Mouse (Mus musculus) left cerebral cortex, postnatal 36 days (tissue): ENCODE data around the gene Ptprr. TPM values are rescaled to one million over a fixed set of nuclear protein-coding genes. Genes with fewer than 3 reads are reported as not detected.

Source experiments
- DNase-seq, 2 experiments: peaks; one replicate each; pipeline ENCODE4 v3.0.0; 2021 to 2022; ENCODE audit warnings: low spot score in 2 of 2, mixed read lengths in 1 of 2
- intact Hi-C: fragments of 180-260 bp; cut with DNase I; formaldehyde crosslinking; loops from one replicate; pipeline ENCODE4 v1.15.1; 2025
- total RNA-seq, 2 experiments: library from RNA; stranded (reverse); gene quantifications; 2 replicates each; pipeline ENCODE4 v1.2.3; 2021

Gene Ptprr
- total RNA-seq, 2 experiments from 2014 or later, result 18.1 to 21.4 TPM

GRCm38 (mm10) chr10:116253972-116254371 is 236.0 kb downstream of the Ptprr start:
- intact Hi-C loops, result no loop called here

GRCm38 (mm10) chr10:116259298-116259697 is 241.3 kb downstream of the Ptprr start:
- intact Hi-C loops, result no loop called here
- no peak for DNase-seq

More at GRCm38 (mm10) chr10:116253972-116254371, 236.0 kb downstream of the Ptprr start:
- DNase-seq, result no peak

GRCm38 (mm10) chr10:116260658-116261433 is 242.8 kb downstream of the Ptprr start:
- peak; percentile 40 to 58 for DNase-seq
- intact Hi-C loops, result no loop called here

GRCm38 (mm10) chr10:116261559-116261958 is 243.5 kb downstream of the Ptprr start:
- DNase-seq, result no peak
- intact Hi-C loops, result no loop called here

- DNase-seq, result no peak
- intact Hi-C loops, result no loop called here
These were observed 246.5 kb downstream of the Ptprr start for GRCm38 (mm10) chr10:116264521-116264920.

GRCm38 (mm10) chr10:116266561-116267433 is 248.8 kb downstream of the Ptprr start:
- intact Hi-C loops, result loop anchor here (5.0 kb wide), 1 partner anchor 54 kb away; no protein-coding TSS in a partner anchor
- DNase-seq, result peak; percentile 25 to 32

GRCm38 (mm10) chr10:116267434-116267822 is 249.4 kb downstream of the Ptprr start:
- DNase-seq, result no peak
- intact Hi-C loops, result loop anchor here (5.0 kb wide), 1 partner anchor 55 kb away; no protein-coding TSS in a partner anchor

GRCm38 (mm10) chr10:116268343-116268742 is 250.3 kb downstream of the Ptprr start:
- intact Hi-C loops, result loop anchor here (5.0 kb wide), 1 partner anchor 56 kb away; no protein-coding TSS in a partner anchor

GRCm38 (mm10) chr10:116270646-116271469 is 252.8 kb downstream of the Ptprr start:
- intact Hi-C loops, result no loop called here
- DNase-seq, result no peak

More at GRCm38 (mm10) chr10:116268343-116268742, 250.3 kb downstream of the Ptprr start:
- DNase-seq, result no peak

- intact Hi-C loops, result no loop called here
These were observed 253.5 kb downstream of the Ptprr start for GRCm38 (mm10) chr10:116271470-116271915.

GRCm38 (mm10) chr10:116272156-116272555 is 254.1 kb downstream of the Ptprr start:
- intact Hi-C loops, result no loop called here
- no peak for DNase-seq

More at GRCm38 (mm10) chr10:116271470-116271915, 253.5 kb downstream of the Ptprr start:
- no peak for DNase-seq

- DNase-seq, result no peak
- intact Hi-C loops, result no loop called here
These were observed 257.3 kb downstream of the Ptprr start, which contains the start of gene Ptprb for GRCm38 (mm10) chr10:116275280-116275679. Ptprb (plus strand) TSS chr10:116275523.

GRCm38 (mm10) chr10:116286697-116287344 is 268.8 kb downstream of the Ptprr start:
- intact Hi-C loops, result no loop called here
- no peak for DNase-seq

GRCm38 (mm10) chr10:116288130-116288529 is 270.1 kb downstream of the Ptprr start:
- intact Hi-C loops, result no loop called here
- DNase-seq, result no peak

- no peak for DNase-seq
- intact Hi-C loops, result no loop called here
These were observed 272.5 kb downstream of the Ptprr start for GRCm38 (mm10) chr10:116290483-116290882.

GRCm38 (mm10) chr10:116291153-116291755 is 273.2 kb downstream of the Ptprr start:
- intact Hi-C loops, result no loop called here
- peak; percentile 63 to 74 for DNase-seq

GRCm38 (mm10) chr10:116296439-116296838 is 278.4 kb downstream of the Ptprr start:
- intact Hi-C loops, result no loop called here
- DNase-seq, result no peak

GRCm38 (mm10) chr10:116297854-116298253 is 279.8 kb downstream of the Ptprr start:
- DNase-seq, result no peak
- intact Hi-C loops, result no loop called here
